8 mouse cellular contexts compared by ENCODE assay signal in the genomic region with DNA sequence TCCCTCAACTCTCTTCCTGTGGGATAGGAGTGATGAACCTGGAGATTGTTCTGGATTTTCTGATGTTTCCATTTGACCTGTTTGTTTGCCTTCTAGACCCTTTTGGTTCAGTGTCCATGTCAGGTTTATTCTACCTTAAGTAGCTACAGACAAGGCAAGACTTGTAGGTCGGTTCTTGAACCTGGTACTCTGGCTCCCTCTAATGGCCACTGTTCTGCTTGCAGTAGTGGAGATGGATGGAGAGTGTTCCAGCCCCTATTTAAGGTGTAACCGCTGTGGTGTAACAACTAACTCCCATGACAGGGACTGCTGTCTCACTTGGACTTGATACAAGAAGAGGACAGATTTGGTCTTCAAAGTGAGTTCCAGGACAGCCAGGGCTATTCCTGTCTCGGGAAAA. TPM values are rescaled to one million over a fixed set of nuclear protein-coding genes. Genes with fewer than 3 reads are reported as not detected.
A peak's percentile ranks its signal among the peaks of the same experiment; 100 is the strongest.
DNase-seq lines count a peak whose midpoint lies in the region; ATAC-seq lines count a peak whose summit lies in the region.

No protein-coding gene starts in this region.

- H3K4me1 ChIP-seq in hindbrain, embryonic 14.5 days (replicated peaks; ENCODE audit: control insufficient read depth, insufficient read depth, low read length): no peaks in the 10 kb centered on the region
- no peaks in the 10 kb centered on the region for H3K4me1 ChIP-seq in hindbrain, embryonic 16.5 days (ENCODE audit: control insufficient read depth, insufficient read depth, low read depth, low read length)

- H3K4me2 ChIP-seq in hindbrain, embryonic 14.5 days (replicated peaks): no peak overlapping the region
- no peak overlapping the region for H3K4me2 ChIP-seq in hindbrain, embryonic 16.5 days (ENCODE audit: low read length)

- no peaks in the 10 kb centered on the region for H3K36me3 ChIP-seq in hindbrain, embryonic 14.5 days (replicated peaks; ENCODE audit: control insufficient read depth, insufficient read depth)
- H3K36me3 ChIP-seq in hindbrain, embryonic 16.5 days (ENCODE audit: control insufficient read depth, insufficient read depth, low read length): no peaks in the 10 kb centered on the region

- H3K4me3 ChIP-seq in hindbrain, embryonic 14.5 days (replicated peaks; ENCODE audit: low read length): no peak overlapping the region
- no peak overlapping the region for H3K4me3 ChIP-seq in hindbrain, embryonic 16.5 days (ENCODE audit: low read length)

- 18% methylated on average over 3 of the region's 3 CpGs for WGBS in hindbrain, embryonic 14.5 days
- whole genome bisulfite sequencing in hindbrain, embryonic 16.5 days: 21% methylated on average over 3 of the region's 3 CpGs

- DNase-seq in hindbrain, embryonic 14.5 days (ENCODE audit: low spot score): peak; percentile 58
- peak; percentile 60 to 68 for DNase-seq in adrenal gland, adult 18-20 months (ENCODE audit: low spot score in 2 of 2)
- peak; percentile 75 for DNase-seq in embryo, embryonic 11 days
- peak; percentile 75 to 86 for DNase-seq in heart, postnatal 10 days
- peak; percentile 75 to 87 for DNase-seq in left cerebral cortex, adult 18-20 months (ENCODE audit: low spot score in 2 of 2)
- peak; percentile 67 to 86 for DNase-seq in spleen, postnatal 10 days (ENCODE audit: low spot score in 2 of 2)

- H3K9me3 ChIP-seq in hindbrain, embryonic 14.5 days (ENCODE audit: control insufficient read depth, low read length): peaks cover 6% of the 10 kb centered on the region; the same call in 1 of the 2 replicates
- no peaks in the 10 kb centered on the region for H3K9me3 ChIP-seq in hindbrain, embryonic 16.5 days (ENCODE audit: control insufficient read depth, low read length)

- intact Hi-C loops in heart, postnatal 10 days (cut with DNase I): loop anchor here (2.0 kb wide), 1 partner anchor 79 kb away; no protein-coding TSS in a partner anchor

- no peak overlapping the region for H3K27ac ChIP-seq in hindbrain, embryonic 14.5 days
- H3K27ac ChIP-seq in hindbrain, embryonic 16.5 days (ENCODE audit: low read depth, low read length): no peak overlapping the region

- ATAC-seq in hindbrain, embryonic 14.5 days (ENCODE audit: low FRiP score): no peak
- no peak for ATAC-seq in hindbrain, embryonic 16.5 days
- ATAC-seq in megakaryocyte progenitor cell, adult 5-6 weeks (replicated peaks; ENCODE audit: poor library complexity): peak; percentile 98

- no peak overlapping the region for H3K9ac ChIP-seq in hindbrain, embryonic 14.5 days
- no peak overlapping the region for H3K9ac ChIP-seq in hindbrain, embryonic 16.5 days (ENCODE audit: low read depth, low read length)

- no peaks in the 10 kb centered on the region for H3K27me3 ChIP-seq in hindbrain, embryonic 14.5 days (ENCODE audit: control insufficient read depth, insufficient read depth, low read length)
- H3K27me3 ChIP-seq in hindbrain, embryonic 16.5 days (replicated peaks; ENCODE audit: control insufficient read depth, insufficient read depth, low read length): no peaks in the 10 kb centered on the region

RNA-seq across cellular contexts. Expression of gene Cul5, which starts 3.8 kb away (rescaled TPM):
- 59.9 and 62.2 TPM in 2 replicates for polyA plus RNA-seq in hindbrain, embryonic 14.5 days (2014; fragmentation: Nextera tagmentation; extraction: Ambion mirVana)
- 30.6 and 35.9 TPM in 2 replicates for polyA plus RNA-seq in hindbrain, embryonic 16.5 days (2015; fragmentation: Nextera tagmentation; extraction: Ambion mirVana)
- total RNA-seq in adrenal gland, adult 18-20 months (2021): 10 to 100 TPM; 30.8 to 37.3 TPM
- total RNA-seq in heart, postnatal 10 days (2021): 10 to 100 TPM; 46.1 to 49.2 TPM
- 10 to 100 TPM; 54.7 to 56.4 TPM for total RNA-seq in left cerebral cortex, adult 18-20 months (2021)
- 26.4 and 28.2 TPM in 2 replicates for total RNA-seq in megakaryocyte progenitor cell, adult 5-6 weeks (2015)
- 48.9 and 55.3 TPM in 2 replicates for total RNA-seq in megakaryocyte progenitor cell, adult 5-6 weeks (2017)

RNA-seq across cellular contexts. Expression of gene Rab39, which starts 32.5 kb away (rescaled TPM):
- polyA plus RNA-seq in hindbrain, embryonic 14.5 days (2014; fragmentation: Nextera tagmentation; extraction: Ambion mirVana): 3.1 and 3.2 TPM in 2 replicates
- 3.7 and 3.8 TPM in 2 replicates for polyA plus RNA-seq in hindbrain, embryonic 16.5 days (2015; fragmentation: Nextera tagmentation; extraction: Ambion mirVana)
- total RNA-seq in adrenal gland, adult 18-20 months (2021): under 1 TPM; 0.70 to 0.99 TPM
- total RNA-seq in heart, postnatal 10 days (2021): under 1 TPM; 0.07 to 0.12 TPM
- total RNA-seq in left cerebral cortex, adult 18-20 months (2021): 1 to 10 TPM; 1.2 to 1.6 TPM
- 0.64 TPM in 1 of 2 replicates, not detected in the other for total RNA-seq in megakaryocyte progenitor cell, adult 5-6 weeks (2015)
- total RNA-seq in megakaryocyte progenitor cell, adult 5-6 weeks (2017): 0.17 and 0.21 TPM in 2 replicates
